Mouse (Mus musculus) MN1 (cell line): ENCODE data around the gene Gm9922.

ENCODE experiments used
- DNase-seq: peaks from one replicate; pipeline ENCODE4 v3.0.0-alpha.2; 2016; ENCODE audit warnings: low spot score

The Gm9922 gene

GRCm38 (mm10) chr14:101729237-101729971, at the start of gene Gm9922, which contains the start of gene Lmo7:
TSS of gene Gm9922 (minus strand) at chr14:101729814.
TSS of gene Lmo7 (plus strand) at chr14:101729957.
- DNase-seq, result no peak

- no peak for DNase-seq
These were observed 48.8 kb upstream of the Gm9922 start for GRCm38 (mm10) chr14:101778426-101778825.

DNA sequence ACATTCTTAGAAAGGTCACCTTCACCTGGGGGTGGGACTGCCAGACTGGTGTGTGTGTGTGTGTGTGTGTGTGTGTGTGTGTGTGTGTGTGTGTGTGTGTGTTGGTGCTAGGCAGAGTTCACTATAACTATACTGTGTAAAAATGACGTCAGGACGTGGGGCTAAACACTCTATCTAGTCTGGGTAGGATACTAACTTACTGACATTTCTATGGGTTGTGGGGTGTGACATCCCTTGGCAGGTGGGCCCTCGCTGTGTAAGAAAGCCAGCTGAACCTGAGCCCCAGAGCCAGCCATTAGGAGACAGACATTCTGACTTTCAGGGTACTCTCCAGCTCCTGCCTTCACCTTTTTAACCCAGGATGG, 47.5 kb upstream of the Gm9922 start:
- DNase-seq, result no peak

DNA sequence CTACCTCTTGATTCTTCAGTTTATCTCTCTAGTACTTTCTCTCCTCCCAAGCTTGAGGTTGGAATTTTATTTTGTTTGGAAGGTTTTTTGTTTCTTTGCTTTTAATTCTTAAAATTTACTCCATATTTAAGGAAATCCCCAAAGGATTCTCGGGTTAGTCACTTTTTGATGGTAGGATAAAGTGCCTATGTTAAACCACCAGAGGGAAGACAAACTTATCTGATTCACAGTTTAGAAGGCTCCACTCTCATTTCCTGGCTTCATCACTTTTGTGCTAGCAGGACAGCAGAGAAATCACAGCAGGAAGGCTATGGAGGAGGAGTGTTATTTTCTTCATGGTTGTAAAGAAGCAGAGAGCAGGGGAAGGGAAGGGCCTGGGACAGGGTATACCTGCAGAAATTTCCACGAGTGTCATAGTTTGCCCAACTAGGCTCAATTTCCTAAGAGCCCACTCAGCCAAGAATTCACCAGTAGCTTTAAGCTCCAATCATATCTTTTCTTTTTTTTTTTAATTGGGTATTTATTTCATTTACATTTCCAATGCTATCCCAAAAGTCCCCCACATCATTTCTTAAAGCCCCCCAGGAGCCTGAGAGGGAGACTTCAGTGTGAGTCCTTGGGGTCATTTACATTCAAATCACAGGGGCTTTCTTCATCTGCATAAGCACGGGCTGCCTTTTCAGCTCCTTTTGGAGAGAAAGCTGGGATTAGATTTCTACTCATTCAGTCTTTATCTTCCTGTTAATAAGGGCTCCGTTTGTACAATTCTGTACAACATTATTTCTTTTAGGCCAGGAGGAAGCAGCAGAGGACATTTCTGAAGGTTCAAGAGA, 46.9 kb upstream of the Gm9922 start:
- no peak for DNase-seq

DNA sequence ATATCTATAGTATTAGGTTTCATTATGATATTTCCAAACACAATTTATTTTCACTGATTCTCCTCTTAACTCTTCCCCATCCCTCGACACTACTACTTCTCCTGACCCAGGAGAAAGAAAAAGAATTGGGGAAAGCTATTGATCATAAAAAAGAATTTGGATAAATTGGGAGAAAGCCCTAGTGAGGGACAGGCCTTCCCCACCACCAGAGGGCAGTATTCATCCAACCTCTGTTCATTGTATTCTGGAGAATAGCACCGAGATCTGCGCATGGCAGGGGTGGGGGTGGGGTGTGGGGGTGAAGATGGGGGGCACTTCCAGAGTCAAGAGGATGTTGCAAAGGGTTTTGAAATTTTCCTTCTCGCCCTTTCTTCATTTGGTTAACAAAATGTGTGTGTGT, 45.0 kb upstream of the Gm9922 start:
- DNase-seq, result no peak

GRCm38 (mm10) chr14:101771756-101772155, 42.1 kb upstream of the Gm9922 start:
- DNase-seq, result no peak

- DNase-seq, result no peak
These were observed 41.7 kb upstream of the Gm9922 start for GRCm38 (mm10) chr14:101771336-101771735.

DNA sequence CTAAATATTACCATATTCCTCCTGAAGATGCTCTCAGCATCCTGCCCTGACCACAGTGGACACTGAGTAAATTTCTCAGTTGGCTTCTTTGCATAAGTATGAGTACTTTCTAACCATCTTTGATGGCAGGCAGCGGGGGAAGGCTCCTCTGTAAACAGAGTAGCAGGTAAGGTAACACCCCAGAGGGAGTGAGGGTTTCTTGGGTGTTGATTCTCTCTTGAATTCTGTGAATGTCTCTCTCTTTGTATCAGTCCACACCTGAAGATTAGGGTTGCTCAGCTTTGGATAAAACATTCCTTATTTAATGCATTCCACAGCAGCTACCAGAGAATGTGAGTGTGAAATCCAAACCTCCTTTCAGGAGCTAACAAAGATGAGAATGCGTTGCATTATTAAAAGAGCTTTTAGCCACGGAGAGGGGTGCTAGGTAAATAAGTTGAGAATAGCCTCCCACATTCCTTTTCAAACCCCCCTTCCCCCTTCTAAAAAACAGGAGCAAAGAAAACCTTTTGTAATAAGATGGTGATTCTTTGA, 34.2 kb upstream of the Gm9922 start:
- no peak for DNase-seq

DNA sequence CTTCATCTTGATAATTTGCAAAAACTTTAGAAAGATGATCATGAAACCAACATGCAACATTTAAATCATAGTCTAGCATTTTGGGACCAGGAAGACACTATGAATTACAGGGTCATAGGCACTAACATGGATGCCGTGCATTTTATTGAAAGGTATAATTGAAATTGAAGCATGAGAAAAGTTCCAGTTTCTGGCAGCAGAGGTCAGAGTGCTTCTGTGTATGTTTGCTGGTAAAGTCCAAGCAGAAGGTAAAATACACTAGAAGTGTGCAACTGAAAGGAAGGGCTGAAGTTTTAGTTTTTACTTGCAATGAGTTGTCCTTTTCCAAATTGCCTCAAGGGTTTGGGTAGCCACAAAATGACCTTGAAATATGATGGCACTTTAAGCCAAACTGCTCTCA, 32.7 kb upstream of the Gm9922 start:
- DNase-seq, result peak; percentile 6

GRCm38 (mm10) chr14:101755425-101755824, 25.8 kb upstream of the Gm9922 start:
- no peak for DNase-seq

DNA sequence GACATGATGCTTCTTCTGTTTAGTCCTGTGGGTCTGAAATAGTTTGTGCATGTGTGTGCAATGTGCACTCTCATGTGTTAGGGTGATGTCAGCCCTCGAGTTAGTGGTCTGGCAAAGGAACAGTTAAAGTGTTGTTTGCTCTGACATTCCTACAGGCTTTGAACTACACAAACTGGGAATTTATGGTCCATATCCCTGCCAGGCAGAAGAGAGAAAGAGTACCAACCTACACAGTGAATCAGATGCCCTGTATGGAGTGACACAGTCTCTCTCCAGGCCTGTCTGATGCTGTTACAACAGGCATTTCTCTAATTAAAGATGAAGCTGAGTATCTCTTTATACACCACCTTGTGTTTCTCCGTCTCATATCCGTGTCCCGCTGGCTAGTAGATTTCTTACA, 21.3 kb upstream of the Gm9922 start:
- DNase-seq, result no peak

DNA sequence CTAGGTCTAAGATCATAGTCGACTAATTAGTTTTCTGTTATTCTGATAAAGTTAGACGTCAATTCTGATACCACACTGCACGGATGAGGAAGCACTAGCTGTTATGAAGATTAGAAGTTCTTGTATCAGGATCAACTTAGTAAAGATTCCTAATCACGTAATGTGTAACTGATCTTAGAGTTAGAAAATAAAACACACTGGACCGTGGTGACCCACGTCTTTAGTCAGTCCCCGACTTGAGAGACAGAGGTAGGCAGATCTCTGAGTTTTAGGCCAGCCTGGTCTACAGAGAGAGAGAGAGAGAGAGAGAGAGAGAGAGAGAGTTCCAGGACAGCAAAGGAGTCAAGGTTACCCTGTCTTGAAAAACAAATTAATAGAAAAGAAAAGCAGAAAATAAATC, 18.8 kb upstream of the Gm9922 start:
- no peak for DNase-seq

DNA sequence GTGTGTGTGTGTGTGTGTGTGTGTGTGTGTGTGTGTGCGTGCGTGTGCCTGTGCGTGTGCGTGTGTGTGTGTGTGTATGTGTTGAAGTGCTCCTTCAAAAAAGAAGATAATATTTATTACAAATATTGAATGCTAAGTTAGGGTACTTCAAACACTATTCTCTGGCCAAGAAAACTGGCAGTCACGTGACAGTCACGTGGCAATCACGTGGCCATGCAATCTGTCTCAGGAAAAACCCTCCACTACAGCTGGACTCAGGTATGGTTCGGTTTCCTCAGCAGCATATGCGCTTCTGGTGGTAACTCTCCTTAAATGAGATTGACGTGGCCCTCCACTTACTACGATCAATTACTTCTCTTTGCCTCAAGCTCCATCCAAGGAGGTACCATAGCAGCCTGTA, 18.2 kb upstream of the Gm9922 start:
- DNase-seq, result no peak

GRCm38 (mm10) chr14:101746635-101747034, 17.0 kb upstream of the Gm9922 start:
- no peak for DNase-seq

DNA sequence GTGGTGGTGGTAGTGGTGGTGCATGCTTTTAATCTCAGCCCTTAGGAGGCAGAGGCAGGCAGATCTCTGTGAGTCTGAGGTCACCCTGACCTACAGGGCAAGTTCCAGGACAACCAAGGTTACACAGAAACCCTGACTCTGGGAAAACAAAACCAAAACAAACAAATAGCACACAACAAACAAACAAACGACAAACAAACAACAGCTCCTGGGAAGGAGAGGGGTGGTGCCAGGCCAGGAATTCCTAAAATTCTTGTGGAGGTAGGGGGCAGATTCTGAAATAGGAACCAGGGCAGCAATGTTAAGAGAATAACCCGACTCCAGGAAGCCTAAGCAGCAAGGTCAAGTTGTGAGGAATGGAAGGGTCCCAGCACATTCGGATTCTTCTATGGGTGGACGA, 7.9 kb upstream of the Gm9922 start:
- DNase-seq, result no peak

GRCm38 (mm10) chr14:101733542-101734303, 4.1 kb upstream of the Gm9922 start:
- no peak for DNase-seq

GRCm38 (mm10) chr14:101729972-101730692, 518 bp upstream of the Gm9922 start:
- no peak for DNase-seq

- no peak for DNase-seq
These were observed 15.2 kb downstream of the Gm9922 start for GRCm38 (mm10) chr14:101714414-101714813.

GRCm38 (mm10) chr14:101707088-101707487, 22.5 kb downstream of the Gm9922 start:
- no peak for DNase-seq

- no peak for DNase-seq
These were observed 25.1 kb downstream of the Gm9922 start for GRCm38 (mm10) chr14:101704479-101704878.

DNA sequence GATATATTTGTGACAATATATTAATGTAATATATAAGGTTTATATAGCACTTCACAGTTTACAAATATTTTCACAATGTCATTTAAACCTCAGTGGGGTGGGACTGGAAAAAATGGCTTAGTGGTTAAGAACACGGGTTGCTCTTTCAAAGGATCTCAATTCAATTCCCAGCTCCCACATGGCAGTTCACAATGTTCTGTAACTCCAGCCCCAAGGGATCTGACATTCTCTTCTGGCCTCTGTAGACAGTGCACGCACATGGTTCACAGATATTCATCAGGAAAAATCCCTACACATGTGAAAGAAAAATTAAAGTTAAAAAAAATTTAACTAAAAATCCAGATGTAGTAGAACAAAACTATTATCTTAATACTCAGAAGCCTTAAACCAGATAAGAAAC, 41.2 kb downstream of the Gm9922 start:
- DNase-seq, result no peak

GRCm38 (mm10) chr14:101687696-101688095, 41.9 kb downstream of the Gm9922 start:
- DNase-seq, result no peak
